Mouse (Mus musculus): ENCODE results near the gene Peak1.

Peak1 gene

DNA sequence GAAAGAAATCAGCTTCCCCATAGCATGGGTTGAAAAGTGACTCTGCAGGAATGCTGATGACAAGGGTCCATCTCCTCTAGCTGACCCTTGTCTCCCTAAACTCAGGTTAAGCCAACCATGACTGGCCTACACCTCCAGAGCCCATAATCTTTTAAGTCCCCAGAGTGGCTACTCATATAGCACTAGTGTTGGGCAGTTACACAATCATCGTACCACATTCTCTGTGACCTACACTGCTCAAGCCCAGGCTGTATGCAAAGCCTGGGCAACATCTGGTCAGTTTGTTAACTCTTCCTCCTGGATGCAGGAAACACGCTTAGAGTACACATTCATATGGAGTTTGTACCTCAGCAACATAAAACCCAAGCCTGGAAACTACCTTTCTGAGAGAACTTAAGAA lies 217.7 kb downstream of the Peak1 start:
- DNase-seq (ENCODE audit: low spot score), result no peak

DNA sequence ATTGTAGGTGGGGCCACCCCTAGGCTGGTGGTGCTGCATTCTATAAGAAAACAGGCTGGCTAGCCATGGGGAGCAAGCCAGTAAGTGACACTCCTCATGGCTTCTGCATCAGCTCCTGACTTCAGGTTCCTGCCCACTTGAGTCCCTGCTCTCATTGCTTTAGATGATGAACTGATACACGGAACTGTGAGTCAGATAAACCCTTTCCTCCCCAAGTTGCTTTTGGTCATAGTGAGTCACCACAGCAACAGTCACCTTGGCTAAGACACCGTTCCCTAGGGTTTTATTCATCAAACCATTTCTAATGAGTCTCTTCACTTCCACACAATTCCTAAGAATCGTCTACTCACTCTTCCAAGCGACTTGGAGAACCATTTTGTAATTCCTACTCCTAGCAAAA lies 220.9 kb downstream of the Peak1 start:
- no peak for DNase-seq (ENCODE audit: low spot score)

DNA sequence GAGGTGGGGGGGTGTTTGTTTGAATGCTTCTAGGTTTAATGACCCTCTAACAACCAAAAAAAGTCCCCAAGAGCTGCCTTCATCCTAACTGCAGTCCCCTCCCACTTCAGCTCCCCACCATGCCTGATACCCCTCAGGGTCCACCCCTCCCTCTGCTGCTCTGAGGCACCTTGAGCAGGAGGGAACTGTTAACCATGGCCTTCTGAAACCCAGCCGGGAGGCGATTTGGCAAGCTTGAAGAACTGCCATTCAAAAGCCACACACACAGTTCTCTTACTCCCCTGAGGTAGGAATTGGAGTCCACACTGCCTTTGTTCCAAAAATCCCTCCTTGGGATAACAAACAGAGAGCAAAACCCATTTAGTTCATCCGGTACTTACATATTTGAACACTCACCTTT lies 222.7 kb downstream of the Peak1 start:
- DNase-seq (ENCODE audit: low spot score), result no peak

DNA sequence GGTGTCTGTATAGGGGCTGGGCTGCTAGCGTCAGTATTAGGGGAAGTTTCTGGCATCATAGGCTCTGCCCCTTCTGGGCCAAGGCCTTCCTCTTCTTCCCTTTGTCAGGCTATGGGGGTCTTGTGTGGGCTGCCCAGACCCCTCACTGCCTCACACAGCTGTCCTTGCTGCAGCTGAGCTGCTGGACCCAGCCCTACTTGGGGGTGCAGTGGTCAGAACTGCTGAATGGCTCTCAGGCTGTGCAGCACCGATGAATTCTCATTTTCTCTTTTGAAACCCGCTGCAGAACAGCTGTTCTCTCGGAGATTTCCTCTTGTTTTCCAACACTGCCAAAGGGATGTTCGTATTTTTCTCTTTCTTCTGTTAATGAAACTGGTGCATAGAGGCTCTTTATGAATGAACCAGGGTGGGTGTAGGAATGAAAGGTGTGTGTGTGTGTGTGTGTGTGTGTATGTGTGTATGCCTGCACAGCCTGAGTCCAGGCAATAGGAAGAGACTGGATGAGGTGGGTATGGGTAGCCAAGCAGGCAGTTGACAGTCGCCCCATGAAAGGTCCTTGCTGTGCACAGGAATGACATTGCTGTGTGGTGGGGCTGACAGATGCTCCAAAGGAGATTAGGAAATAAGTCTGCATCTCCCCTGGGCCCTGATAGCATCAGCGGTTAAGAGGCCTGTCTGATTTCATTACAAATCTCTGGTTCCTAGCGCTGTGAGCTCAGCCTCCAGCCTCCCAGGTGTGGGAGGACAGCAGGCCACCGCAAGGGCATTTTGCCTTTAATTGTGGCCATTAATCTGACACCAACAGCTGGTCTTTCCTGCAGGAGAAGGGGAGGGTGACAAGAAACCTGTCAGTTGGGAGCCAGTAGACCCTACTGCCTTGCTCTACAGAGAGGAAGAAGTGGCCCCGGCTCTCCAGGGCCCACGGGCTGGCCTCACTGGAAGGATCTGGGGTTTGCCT lies 226.1 kb downstream of the Peak1 start:
- DNase-seq (ENCODE audit: low spot score), result no peak

DNA sequence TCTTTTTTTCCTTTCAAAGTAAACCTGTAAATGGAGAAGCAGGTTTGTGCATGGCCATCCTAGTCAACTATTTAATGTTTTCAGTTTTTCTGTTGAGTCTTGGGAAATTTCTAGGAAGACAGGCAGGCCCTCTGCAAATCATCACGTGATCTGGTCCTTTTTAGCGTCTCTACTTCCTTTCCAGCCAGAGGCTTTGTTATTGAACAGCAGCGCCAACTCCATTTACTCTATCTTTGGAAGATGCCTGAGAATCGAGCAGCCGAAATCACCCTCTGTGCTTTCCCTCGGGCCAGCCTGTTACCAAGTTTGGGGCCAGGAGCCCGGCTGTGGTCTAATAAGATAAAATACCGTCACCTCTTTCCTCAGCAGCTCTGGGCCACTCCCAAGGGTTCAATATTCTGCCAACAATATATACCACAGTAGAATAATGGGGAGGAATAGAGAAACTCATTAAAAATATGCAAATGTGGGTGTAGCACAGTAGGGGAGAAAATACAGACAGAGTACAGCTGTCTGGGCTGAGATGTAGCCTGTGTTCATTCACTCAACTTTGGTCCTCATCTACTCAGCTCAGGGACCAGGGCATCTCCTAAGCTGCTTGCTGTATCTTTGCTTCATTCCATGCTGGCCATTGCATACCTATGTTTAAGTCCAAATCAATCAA lies 237.6 kb downstream of the Peak1 start:
- no peak for DNase-seq (ENCODE audit: low spot score)

DNA sequence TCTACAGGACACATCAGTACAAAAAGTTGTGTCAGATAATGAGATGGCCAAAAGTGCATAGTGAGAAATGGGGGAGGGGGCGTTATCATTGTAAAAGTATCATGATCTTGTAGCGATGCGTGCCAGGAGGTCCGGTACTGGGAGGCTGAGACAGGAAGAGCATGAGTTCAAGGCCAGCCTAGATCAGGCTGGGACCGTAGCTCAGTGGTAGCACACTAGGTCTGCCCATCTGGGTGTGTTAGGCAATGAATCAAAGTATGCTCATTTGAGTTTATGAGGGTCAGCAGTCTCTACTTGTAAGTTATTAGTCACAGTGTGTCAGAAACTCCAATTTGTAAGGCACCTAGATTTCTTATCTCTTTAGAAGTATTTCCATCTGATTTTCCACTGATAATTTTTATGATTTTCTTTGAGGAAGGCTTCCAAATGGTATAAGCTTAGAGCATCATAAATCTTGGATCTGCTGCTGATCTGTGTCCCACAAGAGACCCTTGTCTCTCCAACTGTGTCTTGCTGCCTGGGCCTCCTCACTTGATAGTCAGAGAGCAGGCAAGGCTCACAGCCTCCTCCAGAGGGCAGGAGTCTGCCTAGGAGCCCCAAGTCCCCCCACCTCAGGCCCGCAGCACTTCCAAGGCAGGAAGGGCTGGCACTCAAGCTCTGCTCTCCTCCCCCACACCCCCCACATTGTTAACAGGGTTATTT lies 238.3 kb downstream of the Peak1 start:
- peak; percentile 24 for DNase-seq (ENCODE audit: low spot score)

DNA sequence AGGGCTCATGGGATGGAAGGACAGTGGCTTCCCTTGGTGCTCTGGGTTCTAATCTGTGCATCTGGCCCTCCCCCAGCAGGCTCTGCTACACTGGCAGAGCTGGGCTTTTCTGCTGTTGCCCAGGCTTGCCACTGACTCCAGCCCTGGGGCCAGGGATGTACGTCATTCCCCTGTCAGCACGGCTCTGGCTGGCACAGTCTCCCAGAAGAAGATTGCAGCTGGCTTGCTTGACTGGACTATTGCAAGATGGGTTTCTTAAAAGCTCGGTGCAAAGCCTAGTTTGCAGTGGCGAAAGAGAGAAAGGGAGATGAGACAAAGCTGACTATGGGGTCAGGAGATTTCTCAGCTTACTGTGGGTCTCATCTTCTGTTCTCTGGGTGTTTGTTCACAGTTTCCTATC lies 240.5 kb downstream of the Peak1 start:
- DNase-seq (ENCODE audit: low spot score), result no peak

DNA sequence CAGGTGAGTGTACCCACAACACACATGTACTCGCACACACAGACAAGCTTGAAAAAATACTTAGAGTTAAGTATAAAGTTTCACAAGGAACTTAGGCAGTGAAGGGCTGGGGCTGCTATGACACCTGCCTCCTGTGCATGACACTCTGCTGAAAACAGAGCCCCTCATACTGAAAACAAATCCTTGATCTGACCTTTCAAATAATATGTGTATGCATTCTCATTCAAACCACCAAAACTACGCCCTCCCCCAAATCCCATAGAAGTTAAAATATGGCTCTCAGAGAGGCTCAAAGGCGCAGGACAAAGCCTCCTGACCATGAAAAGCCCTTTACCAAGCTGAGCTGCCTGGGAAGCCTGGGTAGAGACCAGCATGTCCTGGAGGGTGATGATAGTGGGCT lies 242.6 kb downstream of the Peak1 start:
- DNase-seq (ENCODE audit: low spot score), result no peak

DNA sequence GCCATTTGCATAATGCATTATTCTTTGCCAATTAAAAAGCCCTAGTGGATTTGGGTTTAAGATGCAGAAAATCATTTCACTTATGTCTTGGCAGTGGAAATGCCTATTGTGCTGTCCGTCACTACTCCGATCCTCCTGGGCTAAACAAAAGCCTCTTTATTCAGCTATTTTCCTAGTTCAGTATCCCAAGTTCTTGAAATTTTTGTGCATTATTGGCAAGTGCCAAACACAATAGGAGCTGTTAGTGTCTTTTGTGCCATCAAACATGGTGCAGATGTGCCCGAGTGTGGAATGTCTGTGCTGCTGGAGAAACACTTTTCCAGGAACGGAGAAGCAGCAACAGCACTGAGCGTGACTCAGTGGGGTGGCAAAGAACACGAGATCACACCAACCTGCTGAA lies 250.2 kb downstream of the Peak1 start:
- no peak for DNase-seq (ENCODE audit: low spot score)

DNA sequence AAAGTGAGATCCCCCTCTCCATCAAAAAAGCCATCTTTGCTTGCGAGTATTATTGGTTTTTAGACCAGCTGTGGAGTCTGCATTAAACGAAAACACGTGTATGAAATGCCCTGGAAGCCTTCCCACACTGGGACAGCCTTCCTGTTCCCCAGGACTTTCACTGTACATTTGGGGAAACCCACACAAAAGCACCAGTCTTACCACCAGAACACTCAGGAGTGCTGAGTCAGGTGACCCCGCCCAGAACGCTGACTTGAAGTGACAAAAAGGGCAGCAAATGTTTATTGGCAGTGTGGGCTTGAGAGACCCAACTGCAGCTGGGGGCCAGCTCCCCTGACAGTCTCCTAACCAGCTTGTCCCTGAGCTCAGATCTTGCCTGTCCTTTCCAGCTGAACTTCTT lies 251.7 kb downstream of the Peak1 start:
- DNase-seq (ENCODE audit: low spot score), result no peak

DNA sequence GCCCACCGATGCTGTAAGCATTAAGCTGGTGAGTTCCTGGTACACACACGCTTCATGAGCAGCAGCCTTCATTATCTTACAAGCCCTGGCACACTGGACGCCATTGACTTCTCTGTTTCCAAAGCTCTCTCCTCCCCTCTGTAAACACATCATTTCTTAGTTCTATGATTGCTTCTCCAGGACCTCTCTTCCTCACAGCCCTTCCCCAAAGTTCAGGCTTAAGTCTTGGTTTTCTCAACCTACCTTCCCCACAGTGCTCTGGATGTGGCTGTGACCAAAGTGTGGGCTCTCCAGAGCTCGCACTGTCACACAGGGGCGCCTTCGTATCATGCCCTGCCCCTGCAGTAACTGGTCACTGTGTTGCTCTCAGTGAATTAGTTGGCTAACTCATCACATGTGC lies 252.5 kb downstream of the Peak1 start, which contains the start of gene Tspan3:
Gene Tspan3, minus strand, starts transcription at position 101 of the 400 bp plus-strand sequence.
- no peak for DNase-seq (ENCODE audit: low spot score)

DNA sequence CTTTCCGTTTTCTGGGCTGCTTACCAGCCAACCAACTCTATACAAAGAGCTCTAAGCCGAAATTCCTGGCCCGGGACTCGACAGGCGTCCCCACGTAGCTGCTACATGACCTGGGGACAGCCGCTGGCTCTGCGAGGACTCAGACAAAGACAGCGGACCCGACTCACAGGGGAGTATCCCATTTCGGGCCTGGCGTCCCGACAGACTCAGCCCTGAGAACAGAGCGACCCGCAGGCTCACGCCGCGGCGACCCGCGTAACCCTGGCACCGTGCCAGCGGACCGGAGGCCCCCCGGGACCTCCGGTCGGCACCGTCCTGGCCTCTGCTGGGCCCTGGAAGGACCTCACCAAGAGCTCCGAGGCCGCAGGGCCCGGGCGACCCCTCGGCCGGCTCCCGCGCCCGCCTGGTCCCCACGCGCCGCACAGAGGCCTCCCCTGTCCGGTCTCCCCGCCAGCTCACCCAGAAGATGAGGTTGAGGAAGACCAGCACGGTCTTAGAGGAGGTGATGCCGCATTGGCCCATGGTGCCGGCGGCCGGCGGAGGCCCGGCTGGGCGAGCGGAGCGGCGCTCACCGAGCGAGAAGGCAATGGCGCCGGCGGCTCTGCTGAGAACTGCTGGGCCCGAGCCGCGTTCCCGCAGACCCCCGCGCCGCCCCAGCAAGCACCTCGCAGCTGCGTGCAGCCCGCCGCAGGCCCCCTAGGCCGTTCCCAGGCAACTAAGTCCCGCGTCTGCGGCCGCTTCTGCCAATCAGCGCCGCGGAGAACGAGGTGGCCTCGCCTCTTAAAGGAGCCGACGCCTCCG lies 257.3 kb downstream of the Peak1 start:
- peak; percentile 91 for DNase-seq (ENCODE audit: low spot score)

DNA sequence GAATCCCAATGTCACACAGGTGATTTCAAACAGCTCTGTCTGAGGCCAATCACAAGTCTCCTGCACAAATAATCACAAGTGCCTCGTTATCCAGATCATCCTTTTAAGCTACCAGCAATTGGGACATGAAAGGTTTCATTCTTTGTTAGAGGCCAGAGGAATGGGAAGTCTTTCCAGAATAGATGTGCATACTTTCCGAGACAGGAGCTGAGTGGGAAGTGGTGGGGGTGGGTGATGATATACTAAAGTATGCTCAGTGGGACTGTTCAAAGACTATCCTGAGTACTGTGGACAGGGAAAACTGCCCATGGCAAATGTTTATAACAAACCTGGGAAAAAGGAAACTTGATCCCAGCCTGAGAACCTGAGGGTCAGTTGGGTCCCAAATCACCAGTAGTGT lies 258.4 kb downstream of the Peak1 start:
- no peak for DNase-seq (ENCODE audit: low spot score)

DNA sequence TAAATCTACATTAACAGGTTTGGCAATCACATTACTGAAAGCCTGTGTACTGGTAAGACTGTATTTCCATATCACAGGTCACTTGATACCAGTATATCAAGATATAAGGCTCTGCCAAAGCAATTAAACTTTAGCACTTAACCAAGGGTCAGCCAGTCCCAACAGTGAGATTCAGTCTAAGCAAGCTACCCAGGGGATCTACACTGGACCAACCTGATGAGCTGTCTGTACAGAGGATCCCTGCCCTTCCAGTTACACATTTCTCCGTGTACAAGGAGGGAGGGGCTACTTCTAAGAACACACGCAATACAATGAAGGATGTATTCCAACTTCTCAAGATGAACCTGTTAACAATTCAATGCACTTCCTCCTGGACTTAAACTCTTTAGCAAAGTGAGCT lies 259.8 kb downstream of the Peak1 start:
- DNase-seq (ENCODE audit: low spot score), result no peak

DNA sequence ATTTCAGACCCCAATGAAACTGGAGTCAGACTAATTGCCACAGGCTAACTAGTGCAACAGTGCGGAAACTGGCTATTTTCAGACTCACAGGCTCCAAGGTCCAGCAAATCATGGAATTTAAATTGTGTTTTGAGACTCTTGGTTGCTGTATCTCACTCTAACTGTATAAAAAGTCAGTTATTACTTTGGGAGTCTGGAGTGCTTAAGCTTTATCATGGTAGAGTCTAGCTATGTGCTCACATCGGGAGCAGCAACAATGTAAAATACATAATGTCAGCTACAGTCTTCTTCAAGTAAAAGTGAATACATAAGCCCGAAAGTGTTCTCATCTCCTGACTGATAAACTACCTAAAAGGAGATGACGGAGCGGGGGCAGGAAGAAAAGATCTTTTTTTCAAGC lies 263.3 kb downstream of the Peak1 start:
- no peak for DNase-seq (ENCODE audit: low spot score)

DNA sequence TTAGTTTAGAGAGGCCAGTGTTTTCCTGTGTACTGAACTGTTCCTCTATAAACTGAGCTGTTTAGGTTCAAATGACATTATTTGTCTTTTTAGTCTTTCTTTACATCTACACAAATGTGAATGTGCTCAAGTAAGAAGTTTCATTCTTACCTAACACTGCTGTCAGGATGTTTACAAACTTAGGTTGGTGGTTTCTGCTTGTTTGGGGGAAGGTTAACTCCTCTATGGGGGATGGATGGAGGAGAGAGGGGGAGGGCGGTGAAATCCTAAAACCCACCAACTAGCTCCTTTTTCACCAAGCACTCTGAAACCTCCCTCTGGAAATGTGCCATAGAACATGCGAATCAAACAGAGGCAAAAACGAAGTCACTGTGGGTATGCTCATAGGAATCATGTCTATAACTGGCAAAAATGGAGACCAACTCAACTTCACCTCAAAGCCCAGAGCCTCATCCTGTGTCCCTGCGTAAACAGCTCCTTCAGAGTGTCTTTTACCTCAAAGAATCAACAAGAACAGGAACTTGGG lies 265.3 kb downstream of the Peak1 start:
- no peak for DNase-seq (ENCODE audit: low spot score)

DNA sequence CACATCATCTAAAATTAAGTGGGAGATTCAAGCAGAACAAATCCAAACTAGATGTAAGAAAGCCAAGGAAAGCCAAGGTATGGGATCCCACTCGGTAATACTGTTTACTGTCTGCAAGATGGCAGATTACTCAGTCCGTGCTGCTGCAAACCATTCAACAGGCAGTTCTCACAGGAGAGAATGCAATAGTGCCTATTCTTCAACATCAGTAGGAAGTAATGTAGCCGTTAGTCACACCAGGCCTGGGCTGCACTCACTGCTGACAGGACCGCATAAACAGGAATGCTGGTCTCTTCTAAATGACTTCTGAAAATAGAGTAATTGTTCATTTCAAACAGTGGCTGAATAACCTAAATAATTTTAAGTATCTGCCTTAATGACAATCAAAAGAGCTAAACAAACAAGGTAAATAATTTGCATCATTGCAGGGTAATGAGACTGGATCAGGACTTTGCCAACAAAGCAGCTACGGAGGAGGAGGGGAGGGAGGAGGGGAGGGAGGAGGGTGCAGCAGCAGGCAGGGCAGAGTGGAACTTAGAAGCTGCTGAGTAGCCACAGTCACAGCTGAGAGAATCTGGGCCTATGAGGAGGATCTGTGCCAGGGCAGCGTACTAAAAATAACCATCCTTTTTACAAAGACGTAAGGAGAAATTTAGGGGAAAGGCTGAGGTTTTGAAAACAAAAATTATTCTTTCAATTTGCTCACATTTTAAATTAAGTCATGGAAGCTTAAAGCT lies 266.0 kb downstream of the Peak1 start:
- DNase-seq (ENCODE audit: low spot score), result no peak

All from ovary, postnatal 36 days (tissue).